Mouse (Mus musculus): ENCODE results near the gene Uba7.

GRCm38 (mm10) chr9:108026584-108026983 lies 51.3 kb downstream of the Uba7 start:
- TF ChIP-seq POLR2A (IDR thresholded peaks at IDR 0.05; ENCODE audit: insufficient read depth, low read length) (no peak), EP300 (IDR thresholded peaks at IDR 0.05; ENCODE audit: insufficient read depth, low read depth, low read length) (no peak), CTCF (IDR thresholded peaks at IDR 0.05; ENCODE audit: low read depth, low read length) (no peak)
